Mouse (Mus musculus) embryonic facial prominence, embryonic 12.5 days (tissue): ENCODE results near the gene Zp3. TPM values are rescaled to one million over a fixed set of nuclear protein-coding genes. Genes with fewer than 3 reads are reported as not detected.

Experiments
- ATAC-seq: fragments of 200-750 bp; cut with Nextera tagmentation; 2 replicates; pipeline ENCODE4 v1.8.0; 2017; ENCODE audit not compliant: insufficient number of reproducible peaks, insufficient read depth, low FRiP score, low TSS enrichment
- H3K27ac ChIP-seq: fragments of 300-500 bp; sonication (generic); 2 replicates; pipeline ENCODE4 v1.5.1; 2016; ENCODE audit warnings: mild to moderate bottlenecking
- H3K27me3 ChIP-seq: fragments of 300-500 bp; sonication (generic); 2 replicates; pipeline ENCODE4 v1.6.1; 2016; ENCODE audit warnings: mild to moderate bottlenecking, moderate library complexity
- H3K36me3 ChIP-seq: fragments of 300-500 bp; sonication (generic); 2 replicates; pipeline ENCODE4 v1.6.1; 2016; ENCODE audit warnings: mild to moderate bottlenecking
- H3K4me1 ChIP-seq: fragments of 300-500 bp; sonication (generic); 2 replicates; pipeline ENCODE4 v1.6.1; 2016
- H3K4me2 ChIP-seq: fragments of 300-500 bp; sonication (generic); replicated peaks from 2 replicates; pipeline ENCODE4 v1.6.1; 2016; ENCODE audit warnings: mild to moderate bottlenecking, moderate library complexity
- H3K4me3 ChIP-seq: fragments of 300-500 bp; sonication (generic); 2 replicates; pipeline ENCODE4 v1.5.1; 2016; ENCODE audit warnings: mild to moderate bottlenecking
- H3K9ac ChIP-seq: fragments of 300-500 bp; sonication (generic); 2 replicates; pipeline ENCODE4 v1.6.1; 2016; ENCODE audit warnings: mild to moderate bottlenecking, moderate library complexity
- H3K9me3 ChIP-seq: fragments of 300-500 bp; sonication (generic); 2 replicates; pipeline ENCODE4 v1.6.1; 2016; ENCODE audit warnings: mild to moderate bottlenecking, moderate library complexity
- WGBS: fragments of 180-500 bp; shearing (Covaris S2); methylation state at CpG from one replicate; pipeline ENCODE4 v1.1.7; 2016; 5-methylcytosine and 5-hydroxymethylcytosine counted together
- polyA plus RNA-seq: library from polyadenylated mRNA; unstranded; fragments of >200 nt; fragmentation: Nextera tagmentation; extraction: Ambion mirVana; gene quantifications from 2 replicates; pipeline ENCODE4 v1.2.1, GENCODE M21; 2016

Gene Zp3
- 0.12 TPM in 1 of 2 replicates, not detected in the other for polyA plus RNA-seq

DNA sequence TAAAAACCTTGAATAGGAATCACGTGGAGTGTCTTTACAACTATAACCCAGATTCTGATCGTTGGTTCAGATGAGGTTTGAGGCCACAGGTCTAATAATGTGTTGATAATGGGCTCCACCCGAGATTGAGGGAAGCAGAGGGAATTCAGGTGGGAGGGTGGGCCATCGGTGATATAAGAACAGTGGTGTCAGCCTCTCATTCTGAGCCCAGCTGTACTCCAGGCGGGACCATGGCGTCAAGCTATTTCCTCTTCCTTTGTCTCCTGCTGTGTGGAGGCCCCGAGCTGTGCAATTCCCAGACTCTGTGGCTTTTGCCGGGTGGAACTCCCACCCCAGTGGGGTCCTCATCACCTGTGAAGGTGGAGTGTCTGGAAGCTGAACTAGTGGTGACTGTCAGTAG is at the start of gene Zp3:
Zp3 (plus strand) TSS at position 196 of the 400 bp plus-strand sequence.
- 75% methylated on average over 8 of the region's 8 CpGs for WGBS
- no peaks in the 10 kb centered on the region for H3K36me3 ChIP-seq

DNA sequence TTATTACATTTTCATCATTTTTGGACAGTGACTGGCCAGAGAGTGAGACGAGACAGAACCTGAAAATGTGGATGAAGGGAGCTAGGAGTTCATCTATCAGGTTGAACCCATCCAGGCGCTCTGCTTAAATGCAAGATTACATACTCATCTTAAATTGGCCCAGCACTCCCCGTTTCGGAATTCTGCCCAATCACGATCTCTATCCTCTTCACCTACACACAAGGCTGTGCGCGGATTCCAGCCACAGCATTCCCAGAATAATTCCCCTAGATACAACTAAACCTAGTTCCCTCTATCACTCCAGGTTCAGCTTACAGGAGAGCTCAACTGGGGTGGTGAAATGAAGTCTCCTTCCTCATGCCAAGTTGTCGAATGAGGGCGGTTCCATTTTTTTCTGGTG is 48.4 kb upstream of the Zp3 start:
- Histone ChIP-seq H3K27me3 (no peaks in the 10 kb centered on the region), H3K4me3 (no peak overlapping the region)
- no peak for ATAC-seq

More for the DNA sequence above, at the start of gene Zp3:
- ATAC-seq = no peak
- Histone ChIP-seq H3K4me3 (no peak within 1 kb of the TSS), H3K27ac (no peak within 1 kb of the TSS), H3K4me2 (no peak within 1 kb of the TSS), H3K9me3 (no peaks in the 10 kb centered on the region), H3K4me1 (no peaks in the 10 kb centered on the region), H3K9ac (no peak within 1 kb of the TSS), H3K27me3 (no peaks in the 10 kb centered on the region)

DNA sequence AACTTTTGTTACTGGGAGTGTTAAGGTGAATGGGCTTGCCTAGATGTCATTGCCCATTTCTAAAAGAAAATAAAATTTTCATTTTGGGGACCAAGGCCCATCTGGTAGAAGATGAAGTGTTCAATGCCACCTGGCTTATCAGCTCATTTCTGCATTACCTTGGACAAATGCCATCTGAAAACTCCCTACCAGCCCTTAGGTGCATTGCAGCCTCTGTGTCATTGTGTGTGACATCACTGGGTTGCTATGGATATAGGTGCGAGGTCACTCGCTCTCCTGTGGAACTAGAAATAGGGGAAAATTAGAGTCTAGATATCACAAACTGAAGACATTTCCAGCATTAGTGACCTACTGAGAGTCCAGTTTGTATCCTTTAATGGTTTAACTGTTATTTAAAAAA is 47.5 kb upstream of the Zp3 start:
- ATAC-seq = no peak
- peak overlapping the region; percentile 18; the same call in 1 of the 2 replicates for H3K4me2 ChIP-seq
- H3K4me3 ChIP-seq = no peak overlapping the region
- H3K27me3 ChIP-seq = no peaks in the 10 kb centered on the region
- H3K9me3 ChIP-seq = no peaks in the 10 kb centered on the region
- no peak overlapping the region for H3K9ac ChIP-seq
- no peak overlapping the region for H3K27ac ChIP-seq
- H3K4me1 ChIP-seq = peaks cover 15% of the 10 kb centered on the region
- 80% methylated on average over 2 of the region's 2 CpGs for WGBS
- H3K36me3 ChIP-seq = peaks cover 42% of the 10 kb centered on the region

More for the DNA sequence above, 48.4 kb upstream of the Zp3 start:
- WGBS = 94% methylated on average over 9 of the region's 9 CpGs
- peaks cover 15% of the 10 kb centered on the region for H3K4me1 ChIP-seq
- H3K36me3 ChIP-seq = peaks cover 49% of the 10 kb centered on the region
- H3K27ac ChIP-seq = no peak overlapping the region
- H3K4me2 ChIP-seq = no peak overlapping the region
- no peaks in the 10 kb centered on the region for H3K9me3 ChIP-seq
- H3K9ac ChIP-seq = no peak overlapping the region

DNA sequence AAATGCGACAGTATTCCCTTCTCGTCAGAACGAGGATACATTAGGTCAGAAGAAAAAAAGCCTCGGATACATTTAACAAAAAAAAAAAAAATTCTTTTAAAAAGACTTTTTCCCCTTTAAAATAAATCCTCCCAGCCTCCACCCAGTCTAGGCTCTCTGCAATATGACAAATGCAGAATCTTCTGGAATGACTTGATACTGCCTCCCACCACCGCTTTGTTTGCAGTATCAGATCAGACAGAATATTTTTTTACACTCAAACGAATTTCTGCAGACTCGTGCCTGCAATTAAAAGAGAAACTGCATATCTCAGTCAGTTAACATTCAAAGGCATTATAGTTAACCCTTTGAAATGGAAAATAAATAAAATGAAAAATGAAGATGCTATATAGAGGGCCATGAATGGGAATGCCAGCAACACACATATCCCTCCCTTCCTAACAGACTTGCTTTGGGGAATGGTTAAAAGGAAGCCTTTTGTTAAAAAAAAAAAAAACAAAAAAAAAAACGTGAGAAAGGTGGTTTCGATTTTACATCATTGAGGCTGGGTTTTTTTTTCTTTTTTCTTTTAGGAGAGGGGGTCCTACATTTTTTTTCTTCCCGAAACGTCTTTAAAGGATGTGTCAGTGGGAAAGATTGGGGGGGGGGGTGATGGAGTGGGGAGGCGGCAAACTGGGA is 46.5 kb upstream of the Zp3 start:
- ATAC-seq = no peak
- Histone ChIP-seq H3K27me3 (no peaks in the 10 kb centered on the region), H3K4me2 (peak overlapping the region; percentile 53), H3K4me1 (peaks cover 15% of the 10 kb centered on the region), H3K27ac (peak overlapping the region; percentile 95), H3K9me3 (no peaks in the 10 kb centered on the region), H3K9ac (peak overlapping the region; percentile 89), H3K36me3 (peaks cover 34% of the 10 kb centered on the region), H3K4me3 (peak overlapping the region; percentile 97)
- 13% methylated on average over 11 of the region's 12 CpGs for WGBS

DNA sequence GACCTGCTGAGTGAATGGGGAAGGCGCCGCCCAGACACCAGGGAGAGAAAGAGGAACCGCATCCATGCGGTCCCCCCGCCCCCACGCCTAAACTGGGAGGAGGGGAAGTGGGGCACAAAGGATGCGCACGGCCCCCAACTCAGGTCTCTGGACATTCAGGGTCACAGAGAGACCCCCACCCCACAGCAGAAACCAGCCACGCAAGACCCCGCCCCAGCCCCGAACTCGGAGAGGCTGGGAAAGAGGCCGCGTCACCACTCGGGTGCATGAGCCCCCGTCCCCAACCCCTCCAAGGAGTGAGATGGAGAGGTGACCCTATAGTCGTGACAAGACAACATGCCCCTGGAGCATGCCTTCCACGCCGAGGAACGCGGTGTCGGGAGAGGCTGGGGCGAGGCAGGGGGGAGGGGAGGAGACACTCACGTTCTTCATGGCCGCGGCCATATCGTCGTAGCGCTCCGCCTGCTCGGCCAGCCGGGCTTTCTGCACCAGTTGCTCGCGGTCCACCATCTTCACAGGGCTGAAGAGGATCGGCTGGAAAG is 45.9 kb upstream of the Zp3 start:
- Histone ChIP-seq H3K36me3 (peaks cover 31% of the 10 kb centered on the region), H3K9me3 (no peaks in the 10 kb centered on the region), H3K27ac (peak overlapping the region; percentile 95), H3K4me3 (peak overlapping the region; percentile 97), H3K4me1 (peaks cover 15% of the 10 kb centered on the region), H3K4me2 (peak overlapping the region; percentile 53), H3K27me3 (no peaks in the 10 kb centered on the region), H3K9ac (peak overlapping the region; percentile 89)
- ATAC-seq = peak; percentile 31
- WGBS = under 1% methylated on average over 35 of the region's 35 CpGs

DNA sequence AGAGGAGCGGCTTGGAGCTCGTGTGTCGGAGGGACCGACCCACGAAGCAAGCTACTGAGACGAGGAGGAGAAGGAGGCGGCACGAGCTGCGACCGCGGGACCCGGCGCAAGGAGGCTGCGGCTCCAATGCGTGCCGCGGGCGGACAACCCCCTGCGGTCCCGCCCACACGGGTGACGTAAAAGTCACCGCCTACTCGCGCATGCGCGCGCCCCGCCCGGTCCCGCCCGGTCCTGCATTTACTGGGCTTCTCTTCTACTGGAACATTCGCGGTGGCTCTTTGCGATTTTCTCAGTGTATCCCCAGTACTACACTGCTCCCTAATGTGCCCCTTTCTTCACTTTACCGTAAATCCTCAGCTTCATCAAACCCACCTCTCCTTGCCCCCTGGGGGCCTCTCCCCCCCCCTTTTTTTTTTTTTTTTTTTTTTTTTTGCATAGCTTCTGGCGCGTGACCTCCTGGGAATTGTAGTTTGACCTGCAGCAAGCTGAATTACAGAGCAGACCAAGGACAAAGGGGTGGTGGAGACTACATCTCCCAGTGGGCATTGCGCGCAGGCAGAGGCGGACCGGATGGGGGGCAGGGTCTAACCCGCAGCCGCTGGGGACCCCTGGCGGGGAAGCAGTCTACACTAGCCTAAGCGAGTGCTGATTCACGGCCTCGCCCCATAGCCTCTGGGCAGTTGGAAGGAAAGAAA is 45.3 kb upstream of the Zp3 start, which contains the start of gene Ywhag:
Ywhag (minus strand) TSS at position 136 of the 695 bp plus-strand sequence.
- H3K36me3 ChIP-seq = peaks cover 24% of the 10 kb centered on the region
- under 1% methylated on average over 48 of the region's 48 CpGs for WGBS
- peak within 1 kb of the TSS; percentile 97 for H3K4me3 ChIP-seq
- H3K4me2 ChIP-seq = peak within 1 kb of the TSS; percentile 53
- H3K27ac ChIP-seq = peak within 1 kb of the TSS; percentile 95
- H3K27me3 ChIP-seq = no peaks in the 10 kb centered on the region
- peaks cover 15% of the 10 kb centered on the region for H3K4me1 ChIP-seq
- H3K9ac ChIP-seq = peak within 1 kb of the TSS; percentile 89
- ATAC-seq = peak; percentile 93
- no peaks in the 10 kb centered on the region for H3K9me3 ChIP-seq

DNA sequence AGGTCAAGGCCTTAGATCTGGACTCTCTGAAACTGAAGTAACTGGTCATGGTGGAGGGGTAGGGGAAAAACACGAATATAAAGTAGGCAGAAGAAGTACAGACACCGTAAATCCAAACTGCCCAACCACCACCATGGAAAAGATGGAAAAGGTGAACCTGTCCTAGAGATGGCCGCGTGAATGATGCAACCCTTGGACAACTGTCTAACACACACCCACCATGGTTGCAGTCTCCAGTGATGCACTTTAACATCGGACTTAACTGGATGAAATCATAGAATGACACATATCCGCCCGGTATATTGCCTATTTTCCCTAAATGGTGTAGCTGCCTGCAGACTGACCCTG is 44.7 kb upstream of the Zp3 start:
- WGBS = 45% methylated on average over 7 of the region's 7 CpGs
- H3K9me3 ChIP-seq = no peaks in the 10 kb centered on the region
- H3K9ac ChIP-seq = no peak overlapping the region
- H3K4me3 ChIP-seq = peak overlapping the region; percentile 97
- ATAC-seq = no peak; the same call in 1 of the 2 replicates
- H3K4me2 ChIP-seq = peak overlapping the region; percentile 53
- peaks cover 19% of the 10 kb centered on the region for H3K36me3 ChIP-seq
- H3K27ac ChIP-seq = peak overlapping the region; percentile 95
- H3K4me1 ChIP-seq = peaks cover 15% of the 10 kb centered on the region
- H3K27me3 ChIP-seq = no peaks in the 10 kb centered on the region

DNA sequence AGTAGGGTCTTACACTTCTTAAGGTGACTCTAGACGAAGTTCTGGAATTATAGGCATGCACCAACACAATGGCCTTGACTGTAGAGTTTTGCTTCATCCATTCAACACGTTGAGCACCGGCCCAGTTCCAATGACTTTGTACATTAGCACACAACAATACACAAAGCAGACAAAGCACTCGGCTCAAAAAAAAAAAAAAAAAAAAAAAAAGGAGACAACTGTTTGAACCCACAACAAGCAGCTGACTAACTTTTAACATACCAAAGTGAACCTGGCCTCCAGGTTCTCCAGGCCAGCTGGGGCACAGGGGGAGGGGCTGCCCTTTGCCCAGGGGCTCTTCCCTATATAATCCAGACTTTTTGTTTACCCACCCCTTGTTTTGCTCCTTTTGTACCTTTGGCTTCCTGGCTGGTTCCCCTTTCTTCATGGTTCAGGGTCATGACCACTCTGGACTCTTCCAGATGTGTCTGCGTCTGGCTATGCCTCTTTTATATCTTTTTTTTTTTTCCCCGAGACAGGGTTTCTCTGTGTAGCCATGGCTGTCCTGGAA is 44.2 kb upstream of the Zp3 start:
- WGBS = 82% methylated on average over 6 of the region's 6 CpGs

DNA sequence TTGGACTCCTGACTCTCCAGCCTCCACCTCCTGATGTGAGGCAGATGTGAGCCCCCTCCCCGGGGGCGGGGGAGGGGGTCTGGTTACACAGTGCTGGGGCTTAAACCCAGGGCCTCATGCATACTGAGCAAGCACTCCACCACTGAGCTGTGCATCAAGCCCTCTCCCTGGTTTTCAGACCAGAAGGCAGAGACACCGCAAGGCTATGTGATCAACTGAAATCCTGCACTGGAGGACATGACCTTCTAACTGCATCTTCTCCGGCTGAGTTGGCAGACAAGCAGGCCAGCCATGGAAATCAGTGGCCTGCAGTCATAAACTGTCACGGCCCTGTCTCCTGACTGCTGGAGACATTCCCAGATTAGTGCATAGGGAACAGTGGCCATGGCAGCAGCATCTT is 39.3 kb upstream of the Zp3 start:
- H3K4me3 ChIP-seq = no peak overlapping the region
- no peaks in the 10 kb centered on the region for H3K36me3 ChIP-seq
- H3K27me3 ChIP-seq = no peaks in the 10 kb centered on the region
- no peaks in the 10 kb centered on the region for H3K4me1 ChIP-seq
- no peak overlapping the region for H3K27ac ChIP-seq
- ATAC-seq = no peak
- H3K9me3 ChIP-seq = no peaks in the 10 kb centered on the region
- H3K4me2 ChIP-seq = no peak overlapping the region
- 59% methylated on average over 5 of the region's 5 CpGs for WGBS
- H3K9ac ChIP-seq = no peak overlapping the region

More for the DNA sequence above, 44.2 kb upstream of the Zp3 start:
- Histone ChIP-seq H3K4me1 (peaks cover 15% of the 10 kb centered on the region), H3K9me3 (no peaks in the 10 kb centered on the region), H3K36me3 (peaks cover 13% of the 10 kb centered on the region), H3K4me2 (no peak overlapping the region), H3K4me3 (no peak overlapping the region), H3K27me3 (no peaks in the 10 kb centered on the region), H3K9ac (no peak overlapping the region), H3K27ac (0 out of 2 replicates have a peak overlapping the region, but pooled peaks have one; percentile 95)
- no peak for ATAC-seq

DNA sequence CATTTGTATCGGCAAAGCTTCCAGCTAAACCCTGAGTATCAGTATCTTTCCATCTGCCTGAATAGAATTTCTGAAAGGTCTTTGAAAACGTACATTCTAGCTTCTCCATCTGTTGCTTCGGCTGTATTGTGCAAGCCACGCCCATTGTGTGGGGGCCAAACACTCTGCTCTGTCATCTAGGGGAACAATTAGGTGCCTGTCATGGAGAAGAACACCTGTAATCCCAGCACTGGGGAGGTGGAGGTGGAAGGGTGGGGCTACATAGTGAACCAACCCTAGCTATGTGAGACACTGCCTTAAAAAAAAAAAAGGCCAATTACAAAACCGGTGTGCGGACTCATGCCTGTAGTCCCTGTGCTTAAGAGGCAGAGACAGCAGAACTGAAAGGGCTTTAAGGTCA is 37.2 kb upstream of the Zp3 start:
- no peak overlapping the region for H3K4me3 ChIP-seq
- WGBS = 72% methylated on average over 6 of the region's 6 CpGs
- no peak overlapping the region for H3K27ac ChIP-seq
- ATAC-seq = no peak
- H3K4me2 ChIP-seq = no peak overlapping the region
- H3K36me3 ChIP-seq = no peaks in the 10 kb centered on the region
- H3K9me3 ChIP-seq = no peaks in the 10 kb centered on the region
- peaks cover 7% of the 10 kb centered on the region; the same call in 1 of the 2 replicates for H3K4me1 ChIP-seq
- no peaks in the 10 kb centered on the region for H3K27me3 ChIP-seq
- no peak overlapping the region for H3K9ac ChIP-seq

DNA sequence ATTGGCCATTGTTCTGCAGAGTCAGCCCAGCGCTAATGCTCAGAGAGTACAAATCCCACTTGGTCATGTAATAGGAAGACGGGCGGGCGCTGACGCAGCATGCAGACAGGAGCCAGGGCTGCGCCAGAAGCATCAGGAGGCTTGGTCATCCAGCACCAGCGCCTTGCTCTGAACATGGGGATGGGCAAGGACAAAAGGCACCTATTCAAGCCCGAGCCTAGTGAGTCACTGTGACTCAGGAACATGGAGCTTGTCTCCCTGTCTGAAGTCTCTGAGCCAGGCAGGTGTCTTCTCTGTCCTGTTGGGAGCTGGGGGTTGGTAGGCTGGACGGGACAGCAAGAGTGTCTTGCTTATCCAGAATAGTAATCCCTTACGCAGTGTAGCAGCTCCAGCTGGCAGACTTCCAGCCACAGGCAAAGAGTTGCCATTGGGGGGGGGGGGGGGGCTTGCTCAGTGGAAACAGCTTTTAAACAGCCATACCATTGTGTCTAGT is 33.9 kb upstream of the Zp3 start:
- 50% methylated on average over 10 of the region's 10 CpGs for WGBS
- no peaks in the 10 kb centered on the region for H3K27me3 ChIP-seq
- ATAC-seq = peak; percentile 49; the same call in 1 of the 2 replicates
- no peaks in the 10 kb centered on the region for H3K9me3 ChIP-seq
- no peak overlapping the region for H3K4me3 ChIP-seq
- no peak overlapping the region; the same call in 1 of the 2 replicates for H3K4me2 ChIP-seq
- peaks cover 7% of the 10 kb centered on the region; the same call in 1 of the 2 replicates for H3K4me1 ChIP-seq
- no peak overlapping the region for H3K27ac ChIP-seq
- no peaks in the 10 kb centered on the region for H3K36me3 ChIP-seq
- no peak overlapping the region for H3K9ac ChIP-seq
